Mouse (Mus musculus) liver, embryonic 14.5 days (tissue): ENCODE data around the gene Ankrd39.

ENCODE experiments used
- CTCF ChIP-seq: IDR thresholded peaks from 2 replicates; pipeline ENCODE4 v1.5.1; 2016; ENCODE audit warnings: antibody characterized with exemption, low read depth, control low read depth
- EP300 ChIP-seq: IDR thresholded peaks from 2 replicates; pipeline ENCODE4 v1.6.1; 2016; ENCODE audit warnings: antibody characterized with exemption, low read depth

GRCm38 (mm10) chr1:36524058-36524457 is 23.2 kb downstream of the Ankrd39 start:
- no peak for TF ChIP-seq CTCF
- no peak for TF ChIP-seq EP300
